Mouse (Mus musculus): ENCODE results near the gene Cmpk1. TPM values are rescaled to one million over a fixed set of nuclear protein-coding genes. Genes with fewer than 3 reads are reported as not detected.
"Not testable (repeated sequence)": the region's sequence is repeated elsewhere in the genome, so short reads cannot be mapped to it uniquely, and the experiment has no call there.

Cmpk1 gene
- polyA plus RNA-seq, 1 experiment from 2014 or later = 72.8 TPM

- WGBS (ENCODE audit: insufficient replicate concordance) = 46% methylated on average over 1 of the region's 1 CpGs
- no peak overlapping the region for H3K9ac ChIP-seq
- DNase-seq = no peak
- no peak overlapping the region for H3K4me2 ChIP-seq
- H3K27me3 ChIP-seq = no peaks in the 10 kb centered on the region
- peaks cover 31% of the 10 kb centered on the region for H3K4me1 ChIP-seq (replicated peaks)
- H3K36me3 ChIP-seq = no peaks in the 10 kb centered on the region
- no peaks in the 10 kb centered on the region for H3K9me3 ChIP-seq (replicated peaks)
- H3K4me3 ChIP-seq (replicated peaks) = no peak overlapping the region
- ATAC-seq (ENCODE audit: low read depth) = no peak
- no peak overlapping the region for H3K27ac ChIP-seq
Observed at GRCm38 (mm10) chr4:114982619-114983018, 4.4 kb downstream of the Cmpk1 start.

- H3K9ac ChIP-seq = no peak overlapping the region
- no peaks in the 10 kb centered on the region; the same call in 1 of the 2 replicates for H3K4me1 ChIP-seq (replicated peaks)
- no peak overlapping the region for H3K4me3 ChIP-seq (replicated peaks)
- 84% methylated on average over 1 of the region's 1 CpGs for WGBS (ENCODE audit: insufficient replicate concordance)
- no peak for DNase-seq
- no peaks in the 10 kb centered on the region for H3K27me3 ChIP-seq
- no peak overlapping the region for H3K4me2 ChIP-seq
- no peaks in the 10 kb centered on the region for H3K9me3 ChIP-seq (replicated peaks)
- peaks cover 4% of the 10 kb centered on the region for H3K36me3 ChIP-seq
- no peak for ATAC-seq (ENCODE audit: low read depth)
- no peak overlapping the region for H3K27ac ChIP-seq
Observed at GRCm38 (mm10) chr4:114973229-114973740, 13.8 kb downstream of the Cmpk1 start.

- peaks cover 21% of the 10 kb centered on the region for H3K36me3 ChIP-seq
- no peaks in the 10 kb centered on the region; the same call in 1 of the 2 replicates for H3K4me1 ChIP-seq (replicated peaks)
- no peak overlapping the region for H3K4me3 ChIP-seq (replicated peaks)
- DNase-seq (no peak), ATAC-seq (ENCODE audit: low read depth) (no peak)
- 86% methylated on average over 5 of the region's 5 CpGs for WGBS (ENCODE audit: insufficient replicate concordance)
- no peaks in the 10 kb centered on the region for H3K9me3 ChIP-seq (replicated peaks)
- H3K9ac ChIP-seq = no peak overlapping the region
- H3K27ac ChIP-seq = no peak overlapping the region
- no peak overlapping the region for H3K4me2 ChIP-seq
- no peaks in the 10 kb centered on the region for H3K27me3 ChIP-seq
Observed at GRCm38 (mm10) chr4:114970736-114971135, 16.3 kb downstream of the Cmpk1 start.

GRCm38 (mm10) chr4:114960881-114961280 lies 26.2 kb downstream of the Cmpk1 start:
- H3K4me1 ChIP-seq (replicated peaks); ATAC-seq (ENCODE audit: low read depth); H3K9ac ChIP-seq; H3K27ac ChIP-seq; H3K9me3 ChIP-seq (replicated peaks); H3K4me3 ChIP-seq (replicated peaks); DNase-seq; H3K27me3 ChIP-seq; H3K4me2 ChIP-seq: not testable (repeated sequence)
- peaks cover 34% of the 10 kb centered on the region for H3K36me3 ChIP-seq
- WGBS (ENCODE audit: insufficient replicate concordance) = 62% methylated on average over 2 of the region's 2 CpGs

- no peaks in the 10 kb centered on the region for H3K9me3 ChIP-seq (replicated peaks)
- H3K4me1 ChIP-seq (replicated peaks) = no peaks in the 10 kb centered on the region
- DNase-seq (no peak), ATAC-seq (ENCODE audit: low read depth) (no peak)
- no peaks in the 10 kb centered on the region for H3K27me3 ChIP-seq
- 81% methylated on average over 2 of the region's 2 CpGs for WGBS (ENCODE audit: insufficient replicate concordance)
- H3K9ac ChIP-seq = no peak overlapping the region
- H3K4me2 ChIP-seq = no peak overlapping the region
- H3K27ac ChIP-seq = no peak overlapping the region
- peaks cover 21% of the 10 kb centered on the region for H3K36me3 ChIP-seq
- no peak overlapping the region for H3K4me3 ChIP-seq (replicated peaks)
Observed at GRCm38 (mm10) chr4:114959533-114959932, 27.5 kb downstream of the Cmpk1 start.

GRCm38 (mm10) chr4:114958786-114959185 lies 28.3 kb downstream of the Cmpk1 start:
- no peaks in the 10 kb centered on the region for H3K9me3 ChIP-seq (replicated peaks)
- H3K27ac ChIP-seq = no peak overlapping the region
- H3K4me3 ChIP-seq (replicated peaks) = no peak overlapping the region
- no peak overlapping the region for H3K4me2 ChIP-seq
- no peak for ATAC-seq (ENCODE audit: low read depth)
- no peaks in the 10 kb centered on the region for H3K4me1 ChIP-seq (replicated peaks)
- no peak for DNase-seq
- H3K9ac ChIP-seq = no peak overlapping the region
- 81% methylated on average over 4 of the region's 4 CpGs for WGBS (ENCODE audit: insufficient replicate concordance)
- H3K27me3 ChIP-seq = no peaks in the 10 kb centered on the region
- peaks cover 21% of the 10 kb centered on the region for H3K36me3 ChIP-seq

DNA sequence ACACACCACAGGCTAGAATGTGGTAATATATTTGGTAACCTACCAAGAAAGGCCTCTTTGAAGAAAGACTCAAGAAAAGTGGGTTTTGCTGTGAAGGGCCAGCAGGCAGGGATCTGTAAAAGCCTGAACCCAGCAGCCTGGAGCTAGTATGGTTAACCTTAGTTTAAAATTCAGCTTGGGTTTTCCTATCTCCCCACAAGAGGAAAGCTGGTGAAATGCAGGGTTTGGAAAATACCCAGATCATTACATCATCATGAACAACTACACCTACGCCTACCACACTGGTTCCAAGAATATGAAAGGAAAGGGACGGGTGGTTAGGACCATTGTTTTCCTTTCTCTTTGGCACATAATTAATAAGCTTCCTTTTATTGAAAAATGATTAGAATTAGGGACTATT lies 28.8 kb downstream of the Cmpk1 start:
- DNase-seq (no peak), ATAC-seq (ENCODE audit: low read depth) (no peak)

GRCm38 (mm10) chr4:114957403-114957802 lies 29.6 kb downstream of the Cmpk1 start:
- H3K27me3 ChIP-seq = no peaks in the 10 kb centered on the region
- ATAC-seq (ENCODE audit: low read depth) (no peak), DNase-seq (no peak)
- H3K27ac ChIP-seq = no peak overlapping the region
- no peak overlapping the region for H3K4me2 ChIP-seq
- no peaks in the 10 kb centered on the region for H3K4me1 ChIP-seq (replicated peaks)
- peaks cover 14% of the 10 kb centered on the region for H3K36me3 ChIP-seq
- H3K9ac ChIP-seq = no peak overlapping the region
- H3K9me3 ChIP-seq (replicated peaks) = no peaks in the 10 kb centered on the region
- H3K4me3 ChIP-seq (replicated peaks) = no peak overlapping the region

More for the DNA sequence above, 28.8 kb downstream of the Cmpk1 start:
- peaks cover 21% of the 10 kb centered on the region for H3K36me3 ChIP-seq
- H3K4me3 ChIP-seq (replicated peaks) = no peak overlapping the region
- H3K27me3 ChIP-seq = no peaks in the 10 kb centered on the region
- no peak overlapping the region for H3K27ac ChIP-seq
- no peak overlapping the region for H3K4me2 ChIP-seq
- H3K9ac ChIP-seq = no peak overlapping the region
- H3K9me3 ChIP-seq (replicated peaks) = no peaks in the 10 kb centered on the region
- 71% methylated on average over 2 of the region's 2 CpGs for WGBS (ENCODE audit: insufficient replicate concordance)
- no peaks in the 10 kb centered on the region for H3K4me1 ChIP-seq (replicated peaks)

- DNase-seq (no peak), ATAC-seq (ENCODE audit: low read depth) (0 out of 2 replicates have a peak, but pooled peaks have one; percentile 26)
- Histone ChIP-seq H3K27ac (no peak overlapping the region), H3K9me3 (replicated peaks) (no peaks in the 10 kb centered on the region), H3K9ac (no peak overlapping the region), H3K27me3 (peaks cover 14% of the 10 kb centered on the region; the same call in 1 of the 2 replicates), H3K4me3 (replicated peaks) (no peak overlapping the region), H3K36me3 (no peaks in the 10 kb centered on the region), H3K4me2 (no peak overlapping the region), H3K4me1 (replicated peaks) (no peaks in the 10 kb centered on the region)
- 71% methylated on average over 3 of the region's 3 CpGs for WGBS (ENCODE audit: insufficient replicate concordance)
Observed at GRCm38 (mm10) chr4:114953172-114953571, 33.9 kb downstream of the Cmpk1 start.

- no peak for ATAC-seq (ENCODE audit: low read depth)
- Histone ChIP-seq H3K27ac (no peak overlapping the region), H3K9me3 (replicated peaks) (no peaks in the 10 kb centered on the region), H3K4me3 (replicated peaks) (no peak overlapping the region), H3K4me2 (no peak overlapping the region), H3K4me1 (replicated peaks) (no peaks in the 10 kb centered on the region), H3K9ac (no peak overlapping the region), H3K27me3 (peaks cover 35% of the 10 kb centered on the region; the same call in 1 of the 2 replicates), H3K36me3 (no peaks in the 10 kb centered on the region)
- DNase-seq = no peak
- WGBS (ENCODE audit: insufficient replicate concordance) = 45% methylated on average over 7 of the region's 7 CpGs
Observed at GRCm38 (mm10) chr4:114947852-114948481, 39.1 kb downstream of the Cmpk1 start.

DNA sequence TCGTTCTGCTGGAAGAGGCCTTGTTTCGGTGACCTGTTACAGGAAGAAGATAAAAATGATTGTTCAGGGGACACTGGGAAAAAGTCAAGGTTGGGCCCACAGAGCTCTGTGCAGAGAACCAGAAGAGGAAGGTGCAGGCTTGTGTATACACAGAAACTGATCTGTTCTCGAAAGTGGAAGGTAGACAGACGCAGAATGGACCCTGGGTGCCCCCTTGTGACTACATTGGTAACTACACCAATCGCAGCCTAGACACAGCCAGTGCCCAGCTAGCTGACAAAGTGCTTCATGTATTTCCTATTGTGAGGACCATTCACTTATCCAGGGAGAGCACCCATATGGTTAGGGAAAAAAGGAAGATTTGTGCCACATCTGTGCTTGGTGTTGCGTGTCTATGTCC lies 39.6 kb downstream of the Cmpk1 start:
- DNase-seq = peak; percentile 18
- Histone ChIP-seq H3K27me3 (peaks cover 35% of the 10 kb centered on the region; the same call in 1 of the 2 replicates), H3K9me3 (replicated peaks) (no peaks in the 10 kb centered on the region), H3K9ac (no peak overlapping the region), H3K4me3 (replicated peaks) (no peak overlapping the region), H3K36me3 (no peaks in the 10 kb centered on the region), H3K4me2 (no peak overlapping the region), H3K4me1 (replicated peaks) (no peaks in the 10 kb centered on the region), H3K27ac (no peak overlapping the region)
- 25% methylated on average over 6 of the region's 6 CpGs for WGBS (ENCODE audit: insufficient replicate concordance)
- no peak for ATAC-seq (ENCODE audit: low read depth)

DNA sequence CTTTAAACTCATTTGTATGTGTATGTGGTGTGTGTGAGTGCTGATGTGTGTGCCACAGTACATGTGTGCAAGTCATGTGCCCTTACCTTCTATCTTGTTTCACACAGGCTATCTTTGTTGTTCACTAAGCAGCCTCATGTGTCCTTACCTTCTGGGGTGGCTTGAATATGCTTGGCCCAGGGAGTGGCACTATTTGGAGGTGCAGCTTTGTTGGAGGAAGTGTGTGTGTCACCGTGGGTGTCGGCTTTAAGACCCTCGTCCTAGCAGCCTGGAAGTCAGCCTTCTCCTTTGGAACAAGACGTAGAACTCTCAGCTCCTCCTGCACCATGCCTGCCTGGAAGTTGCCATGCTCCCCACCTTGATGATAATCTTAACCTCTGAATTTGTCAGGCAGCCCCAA lies 40.6 kb downstream of the Cmpk1 start:
- Histone ChIP-seq H3K36me3 (no peaks in the 10 kb centered on the region), H3K4me2 (no peak overlapping the region), H3K9me3 (replicated peaks) (no peaks in the 10 kb centered on the region), H3K4me1 (replicated peaks) (no peaks in the 10 kb centered on the region), H3K27me3 (peaks cover 35% of the 10 kb centered on the region; the same call in 1 of the 2 replicates), H3K4me3 (replicated peaks) (no peak overlapping the region), H3K9ac (no peak overlapping the region), H3K27ac (no peak overlapping the region)
- ATAC-seq (ENCODE audit: low read depth) (no peak), DNase-seq (no peak)
- WGBS (ENCODE audit: insufficient replicate concordance) = 62% methylated on average over 4 of the region's 4 CpGs

Measured in liver, embryonic 13.5 days (tissue).